Mouse (Mus musculus): ENCODE results near the gene Gm11077. TPM values are rescaled to one million over a fixed set of nuclear protein-coding genes. Genes with fewer than 3 reads are reported as not detected.

The Gm11077 gene
- polyA plus RNA-seq, 1 experiment from 2014 or later: not detected

Other genes starting within 250 kb of the Gm11077 start
- gene Aebp2, start 106.6 kb upstream of the Gm11077 start, polyA plus RNA-seq (2015; fragmentation: Nextera tagmentation; extraction: Ambion mirVana): 2.4 and 2.5 TPM in 2 replicates

All from liver, embryonic 16.5 days (tissue).